ENCODE assay signal across 8 mouse cellular contexts in genomic region chr2:181600226-181600758, GRCm38 (mm10). TPM values are rescaled to one million over a fixed set of nuclear protein-coding genes. Genes with fewer than 3 reads are reported as not detected.
DNase-seq lines count a peak whose midpoint lies in the region; ATAC-seq lines count a peak whose summit lies in the region.

No protein-coding gene starts in this region.

- H3K9me3 ChIP-seq in erythroblast, embryonic 14.5 days (ENCODE audit: control insufficient read depth, low read length) = no peaks in the 10 kb centered on the region; the same call in 1 of the 2 replicates
- H3K9me3 ChIP-seq in neural tube, embryonic 11.5 days (ENCODE audit: control insufficient read depth, low read length) = no peaks in the 10 kb centered on the region
- no peaks in the 10 kb centered on the region for H3K9me3 ChIP-seq in limb, embryonic 10.5 days (replicated peaks)
- no peaks in the 10 kb centered on the region for H3K9me3 ChIP-seq in stomach, embryonic 14.5 days (ENCODE audit: control insufficient read depth, low read depth, low read length)

- peak overlapping the region; percentile 84 for H3K4me3 ChIP-seq in erythroblast, embryonic 14.5 days (replicated peaks)
- H3K4me3 ChIP-seq in neural tube, embryonic 11.5 days (ENCODE audit: low read depth, low read length) = peak overlapping the region; percentile 89; the same call in 1 of the 2 replicates
- peak overlapping the region; percentile 96 for H3K4me3 ChIP-seq in limb, embryonic 10.5 days
- H3K4me3 ChIP-seq in stomach, embryonic 14.5 days (ENCODE audit: low read depth, low read length) = peak overlapping the region; percentile 77

- H3K4me2 ChIP-seq in neural tube, embryonic 11.5 days (ENCODE audit: low read depth) = peak overlapping the region; percentile 84
- H3K4me2 ChIP-seq in stomach, embryonic 14.5 days (replicated peaks; ENCODE audit: low read depth, low read length) = peak overlapping the region; percentile 63

- peak; percentile 12 for DNase-seq in neural tube, embryonic 11.5 days (ENCODE audit: low spot score)
- no peak for DNase-seq in neural tube, embryonic 10.5 days (ENCODE audit: extremely low spot score, low spot score)
- no peak for DNase-seq in limb, embryonic 10.5 days (ENCODE audit: low spot score)
- no peak for DNase-seq in retina, postnatal 1 day
- no peak for DNase-seq in adipocyte (ENCODE audit: low spot score)

- no peak overlapping the region; the same call in 1 of the 2 replicates for H3K9ac ChIP-seq in neural tube, embryonic 11.5 days (ENCODE audit: low read length)
- no peak overlapping the region for H3K9ac ChIP-seq in stomach, embryonic 14.5 days (replicated peaks; ENCODE audit: low read depth, low read length)

- 75% methylated on average over 6 of the region's 6 CpGs for WGBS in neural tube, embryonic 11.5 days
- 72% methylated on average over 6 of the region's 6 CpGs for WGBS in limb, embryonic 10.5 days
- WGBS in stomach, embryonic 14.5 days = 63% methylated on average over 6 of the region's 6 CpGs

- peaks cover 36% of the 10 kb centered on the region for H3K27me3 ChIP-seq in erythroblast, embryonic 14.5 days (ENCODE audit: control insufficient read depth)
- H3K27me3 ChIP-seq in neural tube, embryonic 11.5 days (ENCODE audit: control insufficient read depth, insufficient read depth, low read length) = no peaks in the 10 kb centered on the region
- peaks cover 42% of the 10 kb centered on the region for H3K27me3 ChIP-seq in limb, embryonic 10.5 days (ENCODE audit: low read depth, poor library complexity, severe bottlenecking)
- H3K27me3 ChIP-seq in stomach, embryonic 14.5 days (ENCODE audit: control insufficient read depth, insufficient read depth, low read length) = no peaks in the 10 kb centered on the region

- H3K27ac ChIP-seq in neural tube, embryonic 11.5 days (ENCODE audit: low read depth, low read length) = no peak overlapping the region
- H3K27ac ChIP-seq in limb, embryonic 10.5 days = peak overlapping the region; percentile 92
- H3K27ac ChIP-seq in stomach, embryonic 14.5 days (ENCODE audit: low read length) = no peak overlapping the region

- ATAC-seq in erythroblast, adult 5-6 weeks (replicated peaks; ENCODE audit: low FRiP score, poor library complexity, severe bottlenecking) = no peak
- no peak for ATAC-seq in neural tube, embryonic 11.5 days (ENCODE audit: insufficient read depth, low FRiP score, low TSS enrichment)
- ATAC-seq in stomach, embryonic 14.5 days (ENCODE audit: insufficient number of reproducible peaks, insufficient read depth, low FRiP score, low read depth) = no peak

- H3K36me3 ChIP-seq in erythroblast, embryonic 14.5 days (ENCODE audit: control insufficient read depth) = no peaks in the 10 kb centered on the region; the same call in none of the 2 replicates
- H3K36me3 ChIP-seq in neural tube, embryonic 11.5 days (ENCODE audit: control insufficient read depth, insufficient read depth, low read length) = no peaks in the 10 kb centered on the region; the same call in 1 of the 2 replicates
- H3K36me3 ChIP-seq in limb, embryonic 10.5 days = no peaks in the 10 kb centered on the region
- no peaks in the 10 kb centered on the region for H3K36me3 ChIP-seq in stomach, embryonic 14.5 days (ENCODE audit: control insufficient read depth, insufficient read depth, low read length)

- H3K4me1 ChIP-seq in erythroblast, embryonic 14.5 days (ENCODE audit: control insufficient read depth) = peaks cover 57% of the 10 kb centered on the region
- H3K4me1 ChIP-seq in neural tube, embryonic 11.5 days (ENCODE audit: control insufficient read depth, insufficient read depth, low read length) = peaks cover 15% of the 10 kb centered on the region
- H3K4me1 ChIP-seq in limb, embryonic 10.5 days = peaks cover 29% of the 10 kb centered on the region
- H3K4me1 ChIP-seq in stomach, embryonic 14.5 days (ENCODE audit: control insufficient read depth, insufficient read depth, low read length) = peaks cover 16% of the 10 kb centered on the region

RNA-seq across cellular contexts. Expression of gene Samd10, which starts 1.3 kb away (rescaled TPM):
- polyA plus RNA-seq in erythroblast, embryonic 14.5 days (2012) = 0.08 TPM in 1 of 2 replicates, not detected in the other
- 0.63 and 4.0 TPM in 2 replicates for total RNA-seq in erythroblast, adult 5-6 weeks (2015; ENCODE audit: low replicate concordance)
- total RNA-seq in erythroblast, adult 5-6 weeks (2017; ENCODE audit: low replicate concordance) = 0.56 and 1.9 TPM in 2 replicates
- polyA plus RNA-seq in neural tube, embryonic 11.5 days (2014; fragmentation: Nextera tagmentation; extraction: Ambion mirVana) = 74.6 and 90.1 TPM in 2 replicates
- polyA plus RNA-seq in limb, embryonic 10.5 days (2016; fragmentation: Nextera tagmentation; extraction: Ambion mirVana) = 12.0 and 17.2 TPM in 2 replicates
- 33.1 and 35.0 TPM in 2 replicates for polyA plus RNA-seq in stomach, embryonic 14.5 days (2014; fragmentation: Nextera tagmentation; extraction: Ambion mirVana)

RNA-seq across cellular contexts. Expression of gene Zfp512b, which starts 7.7 kb away (rescaled TPM):
- 0.22 and 0.24 TPM in 2 replicates for polyA plus RNA-seq in erythroblast, embryonic 14.5 days (2012)
- 2.1 and 6.3 TPM in 2 replicates for total RNA-seq in erythroblast, adult 5-6 weeks (2015; ENCODE audit: low replicate concordance)
- 1.5 and 5.1 TPM in 2 replicates for total RNA-seq in erythroblast, adult 5-6 weeks (2017; ENCODE audit: low replicate concordance)
- polyA plus RNA-seq in neural tube, embryonic 11.5 days (2014; fragmentation: Nextera tagmentation; extraction: Ambion mirVana) = 38.1 and 39.5 TPM in 2 replicates
- polyA plus RNA-seq in limb, embryonic 10.5 days (2016; fragmentation: Nextera tagmentation; extraction: Ambion mirVana) = 37.5 and 57.7 TPM in 2 replicates
- polyA plus RNA-seq in stomach, embryonic 14.5 days (2014; fragmentation: Nextera tagmentation; extraction: Ambion mirVana) = 50.6 and 51.6 TPM in 2 replicates

RNA-seq across cellular contexts. Expression of gene Prpf6, which starts 8.6 kb away (rescaled TPM):
- polyA plus RNA-seq in erythroblast, embryonic 14.5 days (2012) = 1.4 and 1.5 TPM in 2 replicates
- total RNA-seq in erythroblast, adult 5-6 weeks (2015; ENCODE audit: low replicate concordance) = 9.2 and 16.9 TPM in 2 replicates
- total RNA-seq in erythroblast, adult 5-6 weeks (2017; ENCODE audit: low replicate concordance) = 21.0 and 30.1 TPM in 2 replicates
- 74.8 and 85.1 TPM in 2 replicates for polyA plus RNA-seq in neural tube, embryonic 11.5 days (2014; fragmentation: Nextera tagmentation; extraction: Ambion mirVana)
- 79.4 and 80.5 TPM in 2 replicates for polyA plus RNA-seq in limb, embryonic 10.5 days (2016; fragmentation: Nextera tagmentation; extraction: Ambion mirVana)
- 57.9 and 60.2 TPM in 2 replicates for polyA plus RNA-seq in stomach, embryonic 14.5 days (2014; fragmentation: Nextera tagmentation; extraction: Ambion mirVana)

RNA-seq across cellular contexts. Expression of gene Uckl1, which starts 15.6 kb away (rescaled TPM):
- polyA plus RNA-seq in erythroblast, embryonic 14.5 days (2012) = 1.5 and 1.9 TPM in 2 replicates
- 18.8 and 40.8 TPM in 2 replicates for total RNA-seq in erythroblast, adult 5-6 weeks (2015; ENCODE audit: low replicate concordance)
- 11.6 and 16.0 TPM in 2 replicates for total RNA-seq in erythroblast, adult 5-6 weeks (2017; ENCODE audit: low replicate concordance)
- polyA plus RNA-seq in neural tube, embryonic 11.5 days (2014; fragmentation: Nextera tagmentation; extraction: Ambion mirVana) = 51.8 and 52.2 TPM in 2 replicates
- polyA plus RNA-seq in limb, embryonic 10.5 days (2016; fragmentation: Nextera tagmentation; extraction: Ambion mirVana) = 36.6 and 44.1 TPM in 2 replicates
- 56.3 and 56.8 TPM in 2 replicates for polyA plus RNA-seq in stomach, embryonic 14.5 days (2014; fragmentation: Nextera tagmentation; extraction: Ambion mirVana)

RNA-seq across cellular contexts. Expression of gene Gm29797, which starts 56.5 kb away (rescaled TPM):
- polyA plus RNA-seq in erythroblast, embryonic 14.5 days (2012) = not detected in 2 replicates
- total RNA-seq in erythroblast, adult 5-6 weeks (2015; ENCODE audit: low replicate concordance) = not detected in 2 replicates
- total RNA-seq in erythroblast, adult 5-6 weeks (2017; ENCODE audit: low replicate concordance) = not detected in 2 replicates
- polyA plus RNA-seq in neural tube, embryonic 11.5 days (2014; fragmentation: Nextera tagmentation; extraction: Ambion mirVana) = not detected in 2 replicates
- 0.39 TPM in 1 of 2 replicates, not detected in the other for polyA plus RNA-seq in limb, embryonic 10.5 days (2016; fragmentation: Nextera tagmentation; extraction: Ambion mirVana)
- polyA plus RNA-seq in stomach, embryonic 14.5 days (2014; fragmentation: Nextera tagmentation; extraction: Ambion mirVana) = not detected in 2 replicates

Comparison
In these comparisons a context has a peak if more than half of its experiments do, and no peak if none do; other contexts are left out.
1. RNA of gene Samd10, which starts 1.3 kb away (polyA plus RNA-seq): 74.6 to 90.1 TPM in neural tube, embryonic 11.5 days, 33.1 to 35.0 TPM in stomach, embryonic 14.5 days and 12.0 to 17.2 TPM in limb, embryonic 10.5 days; 0.08 TPM in erythroblast, embryonic 14.5 days; every median in the first group is over 10 times any median in the second.
2. RNA of gene Zfp512b, which starts 7.7 kb away (polyA plus RNA-seq): 37.5 to 57.7 TPM in limb, embryonic 10.5 days, 50.6 to 51.6 TPM in stomach, embryonic 14.5 days and 38.1 to 39.5 TPM in neural tube, embryonic 11.5 days; 0.22 to 0.24 TPM in erythroblast, embryonic 14.5 days; every median in the first group is over 10 times any median in the second.
3. RNA of gene Prpf6, which starts 8.6 kb away (polyA plus RNA-seq): 74.8 to 85.1 TPM in neural tube, embryonic 11.5 days, 79.4 to 80.5 TPM in limb, embryonic 10.5 days and 57.9 to 60.2 TPM in stomach, embryonic 14.5 days; 1.4 to 1.5 TPM in erythroblast, embryonic 14.5 days; every median in the first group is over 10 times any median in the second.
4. Peak in every context shown above with its lines, with median percentiles within 50 percentile points of each other: H3K4me3 ChIP-seq.